Mouse (Mus musculus): ENCODE measurements at regions not wholly inside any gene's neighbourhood (a gene's known extent, or its start where the extent isn't known, plus 50 kb on each side); places are given as distances from the start of the nearest gene placed in this dataset.

- intact Hi-C loops (cut with DNase I), result no loop called here
- DNase-seq, result no peak
Measured at GRCm38 (mm10) chr7:83020584-83020983, 153.5 kb downstream of the Mex3b start.

DNA sequence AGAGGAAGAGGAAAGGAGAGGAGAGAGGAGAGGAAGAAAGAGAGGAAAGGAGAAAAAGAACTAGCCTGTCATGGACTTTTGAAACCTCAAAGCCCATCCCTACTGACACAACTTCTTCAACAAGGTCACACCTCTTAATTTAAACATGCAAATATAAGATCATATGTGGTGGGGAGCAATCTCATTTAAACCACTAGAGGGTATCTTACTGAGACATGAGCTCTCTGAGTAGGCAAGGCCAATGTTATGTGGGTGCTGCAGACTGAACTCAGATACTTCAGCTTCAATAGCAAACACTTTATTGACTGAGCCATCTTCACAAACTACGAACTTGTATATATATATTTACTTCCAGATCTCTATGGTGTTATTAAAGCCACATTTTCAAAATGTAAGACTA lies 156.9 kb downstream of the Mex3b start:
- intact Hi-C loops (cut with DNase I), result no loop called here
- no peak for DNase-seq

GRCm38 (mm10) chr7:83031101-83031500 lies 164.0 kb downstream of the Mex3b start:
- intact Hi-C loops (cut with DNase I), result no loop called here
- DNase-seq, result no peak

GRCm38 (mm10) chr7:83032025-83032424 lies 164.9 kb downstream of the Mex3b start:
- intact Hi-C loops (cut with DNase I), result no loop called here
- no peak for DNase-seq

GRCm38 (mm10) chr7:83032924-83033323 lies 165.8 kb downstream of the Mex3b start:
- DNase-seq, result peak; percentile 12 to 15
- intact Hi-C loops (cut with DNase I), result no loop called here

- intact Hi-C loops (cut with DNase I), result no loop called here
- no peak for DNase-seq
Measured at GRCm38 (mm10) chr7:83035190-83035589, 168.1 kb downstream of the Mex3b start.

DNA sequence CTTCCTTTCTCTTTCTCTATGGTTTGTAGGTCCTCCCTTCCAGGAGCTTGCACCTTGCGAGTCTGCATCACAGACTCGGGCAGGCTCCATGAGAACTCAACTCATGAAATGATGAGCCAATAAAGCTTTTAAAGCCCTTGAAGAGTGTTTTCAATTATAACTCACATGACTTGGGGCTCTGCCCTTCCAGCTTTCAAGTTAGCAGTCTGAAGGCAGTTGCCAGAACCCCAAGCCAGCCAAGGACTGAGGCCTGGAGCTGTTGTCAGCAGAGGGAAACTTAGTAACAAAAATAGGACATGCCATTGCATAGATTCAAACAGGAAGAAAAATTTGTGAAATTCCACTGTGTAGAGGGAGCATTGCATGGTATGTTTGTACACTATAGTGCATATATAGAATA lies 169.3 kb downstream of the Mex3b start:
- intact Hi-C loops (cut with DNase I), result no loop called here
- peak; percentile 67 to 78 for DNase-seq

- no peak for DNase-seq
- intact Hi-C loops (cut with DNase I), result no loop called here
Measured at GRCm38 (mm10) chr7:83037100-83037499, 170.0 kb downstream of the Mex3b start.

GRCm38 (mm10) chr7:83037714-83038113 lies 170.6 kb downstream of the Mex3b start:
- DNase-seq, result no peak
- intact Hi-C loops (cut with DNase I), result no loop called here

- intact Hi-C loops (cut with DNase I), result no loop called here
- DNase-seq, result no peak
Measured at GRCm38 (mm10) chr7:83043746-83044145, 176.6 kb downstream of the Mex3b start.

DNA sequence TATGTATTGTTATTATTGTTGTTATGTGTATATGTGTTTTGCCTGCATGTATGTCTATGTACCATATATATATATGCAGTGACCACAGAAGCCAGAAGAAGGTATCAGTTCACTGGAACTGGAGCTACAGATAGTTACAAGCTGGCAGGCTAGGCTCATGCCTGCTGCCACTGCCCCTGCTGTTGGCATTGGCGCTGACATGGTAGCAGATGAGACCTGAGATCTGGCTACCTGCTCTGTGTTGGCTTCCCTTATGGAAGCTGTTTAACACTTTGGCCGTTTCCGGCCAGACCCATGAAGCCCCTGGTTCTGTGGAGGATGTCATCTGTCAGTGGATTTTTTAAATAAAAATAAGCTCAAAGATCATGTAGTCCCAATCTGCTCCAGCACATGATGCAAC lies 178.1 kb downstream of the Mex3b start:
- DNase-seq, result no peak
- intact Hi-C loops (cut with DNase I), result no loop called here

DNA sequence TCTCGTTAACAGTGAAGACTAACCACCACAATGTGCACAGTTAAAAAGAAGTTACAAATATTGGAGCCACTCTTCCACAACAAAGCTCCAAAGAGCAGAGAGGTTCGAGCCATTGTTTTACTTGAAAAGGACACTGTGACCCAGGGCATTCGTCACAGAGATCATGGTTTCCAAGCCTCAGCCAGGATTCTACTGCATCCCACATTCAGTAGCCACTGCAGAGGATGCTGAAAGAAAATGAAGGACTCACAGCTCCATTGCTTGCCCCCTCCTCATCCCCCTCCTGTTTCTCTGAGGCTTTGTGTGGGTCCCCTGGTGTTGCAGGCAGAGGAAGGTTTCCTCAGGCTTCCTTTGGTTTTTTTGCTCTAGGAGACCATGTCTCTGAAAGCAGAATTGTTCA lies 182.9 kb downstream of the Mex3b start:
- intact Hi-C loops (cut with DNase I), result no loop called here
- no peak for DNase-seq

DNA sequence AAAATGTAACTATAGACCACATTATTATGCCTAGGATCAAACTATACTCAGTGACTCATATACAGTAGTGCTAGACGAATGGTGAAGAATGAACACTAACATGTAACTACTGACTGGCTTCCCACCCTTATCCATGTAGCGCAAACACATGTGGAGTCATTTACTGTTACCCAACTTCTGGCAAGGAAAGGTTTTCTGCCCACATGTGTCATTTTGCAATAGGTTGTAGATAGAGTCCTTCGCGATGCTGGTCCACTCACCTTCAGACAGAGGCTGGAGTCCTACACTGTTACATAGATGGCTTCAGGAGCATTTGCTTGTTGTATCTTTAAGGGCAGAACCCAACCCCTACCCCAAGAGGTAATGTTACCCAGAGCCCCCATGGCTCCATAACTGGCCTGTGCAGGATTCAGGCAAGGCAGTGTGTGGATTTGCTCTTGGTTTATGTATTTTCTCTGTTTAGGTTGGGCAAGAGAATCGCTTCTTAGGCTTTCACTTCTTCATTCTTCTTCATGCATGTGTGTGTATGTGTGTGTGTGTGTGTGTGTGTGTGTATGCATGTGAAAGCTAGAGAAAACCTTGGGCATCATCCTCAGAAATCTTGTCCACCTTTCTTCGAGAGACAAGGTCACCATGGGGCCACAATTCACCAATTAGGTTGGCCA lies 183.8 kb downstream of the Mex3b start:
- intact Hi-C loops (cut with DNase I), result no loop called here
- DNase-seq, result no peak

GRCm38 (mm10) chr7:83056101-83056935 lies 189.2 kb downstream of the Mex3b start:
- intact Hi-C loops (cut with DNase I), result no loop called here

GRCm38 (mm10) chr7:83060318-83060717 lies 193.2 kb downstream of the Mex3b start:
- intact Hi-C loops (cut with DNase I), result no loop called here
- no peak for DNase-seq

More at GRCm38 (mm10) chr7:83056101-83056935, 189.2 kb downstream of the Mex3b start:
- no peak for DNase-seq

DNA sequence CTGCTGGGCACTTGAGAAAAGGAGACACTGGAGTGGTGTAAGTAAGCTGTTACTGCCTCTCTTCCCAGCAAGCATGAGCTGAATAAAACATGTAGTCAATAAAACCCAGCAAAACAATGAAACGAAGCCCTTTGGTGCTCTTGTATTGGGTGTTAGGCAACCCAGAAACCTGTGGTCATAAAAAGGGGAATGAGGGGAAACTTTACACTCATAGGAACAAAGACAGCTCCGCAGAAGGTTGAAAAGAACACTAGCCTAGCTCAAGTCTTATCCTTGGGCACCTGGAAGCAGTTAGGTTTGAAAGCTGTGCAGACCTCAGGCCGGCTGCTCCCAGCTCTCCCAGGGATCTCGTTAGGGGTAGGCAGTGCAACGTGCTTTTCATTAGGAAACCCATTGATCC lies 193.6 kb downstream of the Mex3b start:
- no peak for DNase-seq
- intact Hi-C loops (cut with DNase I), result no loop called here

DNA sequence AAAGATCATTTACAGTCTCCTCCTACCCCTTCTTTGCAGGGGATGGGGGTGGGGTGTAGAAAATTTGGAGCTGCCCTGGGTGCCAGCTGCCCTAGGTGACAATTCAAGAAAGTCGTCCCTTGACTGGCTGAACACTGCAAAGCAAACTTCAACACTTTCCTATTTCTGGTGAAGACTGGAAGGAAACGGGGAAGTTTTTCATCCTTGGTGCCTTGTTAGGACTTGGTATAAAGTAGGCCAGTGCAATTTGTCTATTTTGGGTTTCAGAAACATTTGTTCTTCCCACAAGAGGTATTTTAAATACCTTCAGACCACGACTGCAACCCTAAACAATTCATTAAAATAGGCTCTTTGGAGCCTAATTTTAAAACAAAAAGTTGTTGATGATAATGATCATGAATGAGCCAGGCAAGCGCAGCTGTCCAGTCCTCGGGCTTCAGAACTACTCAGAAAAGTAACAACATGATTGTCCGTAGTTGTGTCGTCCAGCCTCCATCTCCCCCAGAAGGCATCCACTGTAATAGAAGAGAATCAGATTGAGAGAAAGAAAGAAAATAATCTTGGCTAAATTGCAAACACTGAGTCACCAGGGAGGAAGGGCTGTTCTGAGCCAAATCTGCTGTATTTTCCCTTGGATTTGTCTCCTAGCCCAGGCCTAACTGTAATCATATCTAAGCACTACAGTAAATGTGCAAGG lies 194.2 kb downstream of the Mex3b start:
- intact Hi-C loops (cut with DNase I), result no loop called here

GRCm38 (mm10) chr7:83061894-83062477 lies 194.9 kb downstream of the Mex3b start:
- no peak for DNase-seq
- intact Hi-C loops (cut with DNase I), result no loop called here

More for the DNA sequence above, 194.2 kb downstream of the Mex3b start:
- DNase-seq, result no peak

GRCm38 (mm10) chr7:83063559-83063958 lies 196.4 kb downstream of the Mex3b start:
- intact Hi-C loops (cut with DNase I), result no loop called here
- no peak for DNase-seq

DNA sequence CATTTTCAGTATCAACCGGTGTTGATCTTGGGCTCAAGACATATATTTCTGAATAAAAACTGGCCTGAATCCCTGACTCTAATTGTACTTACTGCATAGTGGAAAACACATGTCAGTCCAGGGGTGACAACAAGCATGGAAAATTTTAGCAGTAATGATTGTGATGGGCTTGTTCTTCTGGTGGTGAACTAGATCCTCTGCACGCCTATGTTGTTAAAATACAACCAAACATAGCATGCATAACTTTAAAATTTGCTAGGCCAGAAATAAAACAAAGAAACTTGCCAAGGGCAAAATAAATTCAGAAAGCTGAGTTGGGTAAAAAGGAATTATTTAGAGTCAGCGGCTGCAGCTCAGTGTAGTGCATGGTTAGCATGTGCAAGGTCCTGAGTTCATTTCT lies 198.2 kb downstream of the Mex3b start:
- no peak for DNase-seq
- intact Hi-C loops (cut with DNase I), result no loop called here

DNA sequence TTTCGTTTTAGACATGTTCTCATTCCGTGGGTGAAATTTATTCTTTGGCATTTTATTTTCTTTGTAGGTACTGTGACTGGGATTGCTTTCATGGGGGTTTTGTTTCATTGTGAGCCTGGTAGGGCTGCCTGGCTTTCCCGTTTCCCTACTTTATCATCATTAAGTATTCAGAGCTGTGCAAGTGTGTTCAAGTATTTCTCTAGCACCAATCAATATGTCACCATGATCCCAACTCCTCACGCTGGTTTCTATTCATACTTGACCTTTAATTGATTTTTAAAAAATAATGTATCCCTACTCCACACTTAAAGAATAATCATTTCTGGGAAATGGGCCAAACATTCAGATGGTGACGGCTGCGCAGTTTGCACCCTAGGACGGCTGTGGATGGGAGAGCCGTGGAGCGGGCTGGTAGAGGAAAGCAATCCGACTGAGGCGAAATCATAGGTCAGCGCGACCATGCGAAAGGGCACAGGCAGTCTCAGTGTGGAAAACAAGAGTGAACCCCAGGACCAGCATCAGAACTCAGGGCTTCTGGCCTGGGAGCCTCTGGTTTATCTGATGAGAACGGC lies 207.4 kb downstream of the Mex3b start:
- intact Hi-C loops (cut with DNase I), result no loop called here
- no peak for DNase-seq

Data from heart, postnatal 14 days (tissue).